Comparison of ENCODE assay signal across 16 mouse cellular contexts in the genomic region with DNA sequence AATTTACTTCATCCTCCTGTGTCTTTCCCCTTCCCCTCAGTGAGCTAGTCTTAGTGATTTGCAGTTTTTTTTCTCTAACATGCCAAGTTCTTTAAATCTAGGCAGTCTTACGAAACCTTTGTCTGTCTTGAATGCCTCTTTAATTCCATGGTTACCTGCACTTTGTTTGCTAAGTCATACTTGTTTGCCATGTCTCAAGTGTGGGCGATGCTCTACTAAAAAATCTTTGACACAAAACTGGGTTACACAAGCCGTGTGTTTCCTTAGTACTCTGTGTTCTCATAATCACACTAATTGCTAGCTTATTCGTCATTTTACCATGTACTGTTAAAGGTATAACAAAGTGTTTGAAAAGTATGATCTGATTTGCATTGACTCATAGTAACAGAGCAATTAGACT.
"Had no signal": no experiment of that assay in that cellular context is flagged by ENCODE, and none has a peak within 500 bp of the region (broad histone marks: within the 10 kb centered on the region; RNA-seq: fewer than 3 reads in every experiment).

No protein-coding gene starts in this region.

- ATAC-seq: intestine, embryonic 16.5 days; liver, embryonic 12.5 days had no signal

- H3K4me3 ChIP-seq: layer of hippocampus, adult 2 months; limb, embryonic 10.5 days; limb, embryonic 13.5 days; liver, embryonic 12.5 days; liver, embryonic 15.5 days had no signal

- H3K9me3 ChIP-seq: limb, embryonic 10.5 days; limb, embryonic 13.5 days; liver, embryonic 12.5 days; liver, embryonic 15.5 days had no signal

- H3K4me2 ChIP-seq: limb, embryonic 13.5 days; liver, embryonic 12.5 days; liver, embryonic 15.5 days; midbrain, embryonic 11.5 days had no signal

- H3K27ac ChIP-seq: kidney, postnatal 0 days; layer of hippocampus, adult 2 months; limb, embryonic 10.5 days; limb, embryonic 13.5 days; liver, embryonic 12.5 days; liver, embryonic 15.5 days had no signal

- DNase-seq: kidney, adult 18-20 months; kidney, postnatal 25 days; layer of hippocampus, adult 9-11 months; liver; midbrain, embryonic 14.5 days; thymus, adult 2 months; thymus, postnatal 14 days; thymus, postnatal 4 days had no signal

- H3K9ac ChIP-seq: limb, embryonic 13.5 days; liver, embryonic 12.5 days; liver, embryonic 15.5 days had no signal

- H3K27me3 ChIP-seq: limb, embryonic 13.5 days; liver, embryonic 12.5 days; liver, embryonic 15.5 days had no signal
